Mouse (Mus musculus) fibroblast of lung, adult 2 months (primary cell): ENCODE measurements around the gene Tlx1.

Experiments
- DNase-seq: peaks from one replicate; pipeline ENCODE4 v3.0.0-alpha.2; 2011; ENCODE audit warnings: low read depth

Gene Tlx1

GRCm38 (mm10) chr19:45150490-45151181 lies at the start of gene Tlx1:
Gene Tlx1 (plus strand): TSS chr19:45150680.
- DNase-seq: no peak

GRCm38 (mm10) chr19:45105591-45105990 lies 44.9 kb upstream of the Tlx1 start:
- no peak for DNase-seq

GRCm38 (mm10) chr19:45106689-45107088 lies 43.8 kb upstream of the Tlx1 start:
- no peak for DNase-seq

DNA sequence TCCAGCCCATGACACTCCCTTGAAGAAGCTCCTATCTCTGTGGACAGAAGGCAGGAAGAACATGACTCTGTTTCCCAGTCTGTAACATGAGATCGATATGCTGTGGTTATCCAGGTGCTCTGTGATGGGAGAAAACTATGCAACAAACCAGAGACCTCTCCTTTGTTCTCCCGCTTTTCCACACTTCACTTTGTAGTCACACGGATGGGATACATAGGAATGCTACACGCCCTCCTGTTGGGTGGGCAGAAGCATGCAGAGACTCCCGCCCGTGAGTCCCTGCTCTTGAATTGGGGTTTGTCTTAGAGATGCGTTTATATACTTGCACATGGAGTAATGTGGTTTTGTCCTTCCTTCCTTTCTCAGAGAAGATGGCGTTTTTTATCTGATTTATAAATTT lies 39.8 kb upstream of the Tlx1 start:
- DNase-seq: no peak

GRCm38 (mm10) chr19:45112444-45112843 lies 38.0 kb upstream of the Tlx1 start:
- no peak for DNase-seq

- no peak for DNase-seq
Observed at GRCm38 (mm10) chr19:45113791-45114460, 36.6 kb upstream of the Tlx1 start.

DNA sequence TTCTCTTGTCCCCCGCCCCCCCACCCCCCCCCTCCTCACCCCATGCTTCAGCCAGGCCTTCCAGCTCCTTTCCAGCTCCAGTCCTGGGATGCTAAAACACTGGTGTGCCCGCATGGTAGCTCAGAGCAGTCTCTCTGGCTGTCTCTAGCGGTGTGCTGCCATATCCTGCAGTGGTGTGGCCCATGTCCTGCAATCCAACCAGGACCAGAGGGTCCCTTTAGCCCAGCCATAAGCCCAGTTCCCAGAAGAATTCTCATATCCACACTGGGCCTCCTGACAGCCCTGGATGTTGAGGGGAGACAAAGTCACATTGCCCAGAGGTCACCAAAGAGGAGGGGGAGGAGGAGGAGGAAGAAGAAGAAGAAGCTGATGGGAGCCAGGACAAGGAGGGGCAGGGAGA lies 35.7 kb upstream of the Tlx1 start:
- no peak for DNase-seq

GRCm38 (mm10) chr19:45116798-45117197 lies 33.7 kb upstream of the Tlx1 start:
- DNase-seq: no peak

DNA sequence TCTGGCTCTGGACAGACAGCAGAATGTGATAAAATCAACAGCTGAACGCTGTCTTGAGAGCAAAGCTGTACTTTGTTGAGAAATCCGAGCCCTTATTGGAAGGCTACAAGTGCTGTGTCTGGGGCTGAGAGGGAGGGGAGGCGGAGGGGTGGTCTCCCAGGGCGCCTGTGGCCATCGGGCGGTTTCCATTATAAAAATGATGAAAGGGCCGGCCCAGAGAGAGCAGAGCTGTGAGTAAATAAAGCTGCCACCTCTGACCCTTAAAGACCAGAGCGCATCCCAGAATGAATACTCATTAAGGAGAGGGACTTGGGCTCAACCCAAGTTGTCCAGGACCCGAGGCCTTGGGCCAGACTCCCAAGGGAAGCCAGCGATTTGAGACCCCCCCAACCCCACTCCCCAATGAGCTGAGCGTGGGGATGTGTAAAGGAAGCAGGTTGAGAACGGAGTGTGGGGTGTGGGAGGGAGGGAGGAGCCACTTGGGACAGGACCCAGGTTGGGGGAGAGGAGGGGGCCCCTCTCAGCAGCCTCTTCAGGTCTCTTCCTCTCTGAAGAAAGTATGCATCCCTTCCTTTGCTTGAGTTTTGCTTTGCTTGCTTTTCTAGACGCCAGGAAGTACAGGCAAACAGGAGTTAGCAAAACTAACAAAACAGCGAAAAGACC lies 18.4 kb upstream of the Tlx1 start:
- no peak for DNase-seq

DNA sequence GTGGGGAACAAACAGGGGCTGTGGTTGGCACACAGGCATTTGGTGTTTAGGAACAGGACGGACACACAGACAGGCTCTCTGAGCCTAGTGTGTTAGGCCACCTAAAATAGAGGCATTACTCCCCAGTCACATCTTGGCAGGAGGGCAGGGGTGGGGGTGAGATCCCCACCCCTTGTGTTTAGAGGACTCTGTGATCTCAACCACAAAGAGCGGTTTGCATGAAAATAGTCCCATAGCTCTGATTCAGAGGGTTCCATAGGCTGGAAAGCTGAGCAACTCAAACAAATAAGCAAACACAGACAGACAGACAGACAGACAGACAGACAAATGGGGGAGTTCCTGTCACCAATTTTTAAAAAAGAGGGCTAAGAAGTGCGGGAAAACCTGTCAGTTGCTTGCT lies 7.9 kb upstream of the Tlx1 start:
- DNase-seq: no peak

- no peak for DNase-seq
Observed at GRCm38 (mm10) chr19:45143214-45143895, 7.1 kb upstream of the Tlx1 start.

GRCm38 (mm10) chr19:45147071-45147470 lies 3.4 kb upstream of the Tlx1 start:
- DNase-seq: no peak

GRCm38 (mm10) chr19:45151361-45152182 lies 1.1 kb downstream of the Tlx1 start:
- no peak for DNase-seq

GRCm38 (mm10) chr19:45152183-45152650 lies 1.7 kb downstream of the Tlx1 start:
- no peak for DNase-seq

DNA sequence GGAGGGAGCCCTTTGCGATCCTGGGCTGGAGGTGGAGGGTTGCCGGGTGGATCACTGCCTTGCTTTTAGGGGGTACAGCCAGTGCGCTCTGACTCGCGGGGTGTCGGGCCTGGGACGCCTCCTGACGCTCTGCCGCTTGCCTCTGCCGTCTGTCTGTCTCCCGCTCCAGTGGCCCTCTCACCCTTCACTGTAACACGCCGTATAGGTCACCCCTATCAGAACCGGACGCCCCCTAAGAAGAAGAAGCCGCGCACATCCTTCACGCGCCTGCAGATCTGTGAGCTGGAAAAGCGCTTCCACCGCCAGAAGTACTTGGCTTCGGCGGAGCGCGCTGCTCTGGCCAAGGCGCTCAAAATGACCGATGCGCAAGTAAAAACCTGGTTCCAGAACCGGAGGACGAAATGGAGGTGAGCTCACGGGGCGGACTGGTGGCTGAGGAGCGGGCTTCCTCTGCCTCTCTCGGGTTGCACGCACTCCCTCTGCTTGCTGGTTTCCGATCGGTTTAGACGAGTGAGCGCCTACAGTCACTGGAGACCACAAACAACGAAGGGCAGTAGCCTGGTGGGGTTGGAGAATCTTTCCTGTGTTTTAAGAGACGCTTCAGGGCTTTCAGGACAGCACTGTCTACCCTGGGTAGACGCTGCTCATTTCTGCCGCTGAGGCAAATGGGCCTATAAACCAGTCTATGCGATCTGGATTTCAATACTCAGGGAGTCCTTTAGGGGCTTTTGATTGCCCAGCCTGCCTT lies 3.0 kb downstream of the Tlx1 start:
- no peak for DNase-seq

DNA sequence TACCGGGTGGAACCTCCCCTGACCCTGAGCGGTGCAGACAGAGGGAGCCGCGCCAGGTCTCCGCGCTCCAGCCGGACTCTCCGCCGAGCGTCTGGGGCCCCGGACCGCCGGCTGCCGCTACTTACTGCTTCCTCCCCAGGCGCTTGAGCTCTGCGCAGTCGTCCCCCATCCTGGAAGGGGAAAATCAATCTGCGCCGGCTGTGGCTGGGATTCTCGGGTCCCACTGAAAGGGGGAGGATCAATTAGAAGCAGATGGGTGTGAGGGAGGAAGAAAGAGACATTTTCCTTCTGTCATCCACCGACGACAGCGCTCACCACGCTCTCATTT lies 3.5 kb downstream of the Tlx1 start:
- no peak for DNase-seq

- DNase-seq: no peak
Observed at GRCm38 (mm10) chr19:45154521-45154920, 4.0 kb downstream of the Tlx1 start.

GRCm38 (mm10) chr19:45155141-45155790 lies 4.8 kb downstream of the Tlx1 start:
- no peak for DNase-seq

DNA sequence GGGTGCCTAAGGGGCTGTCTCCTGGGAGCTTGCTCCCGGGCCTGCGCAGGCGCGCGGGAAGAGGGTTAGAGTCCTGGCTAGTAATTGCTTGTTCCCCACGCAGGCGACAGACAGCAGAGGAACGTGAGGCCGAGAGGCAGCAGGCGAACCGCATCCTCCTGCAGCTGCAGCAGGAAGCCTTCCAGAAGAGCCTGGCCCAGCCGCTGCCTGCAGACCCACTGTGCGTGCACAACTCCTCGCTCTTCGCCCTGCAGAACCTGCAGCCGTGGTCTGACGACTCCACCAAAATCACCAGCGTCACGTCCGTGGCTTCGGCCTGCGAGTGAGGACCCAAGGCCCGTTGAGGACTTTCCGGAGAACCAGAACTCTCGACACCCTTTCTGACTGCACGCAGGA lies 5.3 kb downstream of the Tlx1 start:
- DNase-seq: no peak

- DNase-seq: no peak
Observed at GRCm38 (mm10) chr19:45156381-45156780, 5.9 kb downstream of the Tlx1 start.

DNA sequence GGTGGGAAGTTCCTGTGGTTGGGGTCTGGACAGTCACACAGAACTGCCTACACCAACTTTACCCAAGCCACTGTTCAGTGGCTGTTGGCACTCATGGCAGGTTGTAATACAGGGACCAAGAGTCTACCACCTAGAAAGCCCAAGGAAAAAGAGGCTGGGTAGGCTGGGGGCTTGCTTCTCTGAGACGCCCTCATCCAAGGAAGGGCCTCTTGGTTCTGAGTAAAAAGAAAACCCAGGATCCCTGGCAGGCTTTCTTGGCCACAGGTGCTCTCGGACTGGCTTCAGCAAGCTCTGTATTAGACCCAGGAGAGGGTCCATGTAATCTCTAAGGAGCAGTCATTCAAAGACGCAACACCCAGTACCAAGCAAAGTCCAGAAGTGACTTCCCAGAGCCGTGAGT lies 7.7 kb downstream of the Tlx1 start:
- no peak for DNase-seq
